Mouse (Mus musculus): ENCODE measurements around the gene Vmo1. TPM values are rescaled to one million over a fixed set of nuclear protein-coding genes. Genes with fewer than 3 reads are reported as not detected.

Vmo1 gene
- total RNA-seq, 2 experiments from 2014 or later: not detected

DNA sequence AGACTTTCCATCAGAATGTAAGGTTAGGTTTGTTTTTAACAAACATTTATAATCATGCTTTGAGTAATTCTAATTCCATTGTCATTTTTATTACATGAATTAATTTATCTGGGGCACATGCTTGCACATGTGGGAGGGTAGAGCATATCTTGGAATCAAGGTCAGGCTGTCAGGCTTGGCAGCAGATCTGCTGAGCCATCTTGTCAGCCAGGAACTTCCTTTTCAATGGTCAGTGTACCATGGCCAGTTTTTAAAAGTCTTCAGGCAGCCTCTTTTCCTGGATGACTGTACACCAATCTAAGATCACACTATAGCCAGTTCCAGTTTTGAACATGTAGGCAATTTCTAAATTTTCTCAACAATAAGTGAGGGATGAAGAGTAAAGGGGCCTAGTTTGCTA, 41.7 kb downstream of the Vmo1 start:
- DNase-seq (ENCODE audit: low spot score): no peak

DNA sequence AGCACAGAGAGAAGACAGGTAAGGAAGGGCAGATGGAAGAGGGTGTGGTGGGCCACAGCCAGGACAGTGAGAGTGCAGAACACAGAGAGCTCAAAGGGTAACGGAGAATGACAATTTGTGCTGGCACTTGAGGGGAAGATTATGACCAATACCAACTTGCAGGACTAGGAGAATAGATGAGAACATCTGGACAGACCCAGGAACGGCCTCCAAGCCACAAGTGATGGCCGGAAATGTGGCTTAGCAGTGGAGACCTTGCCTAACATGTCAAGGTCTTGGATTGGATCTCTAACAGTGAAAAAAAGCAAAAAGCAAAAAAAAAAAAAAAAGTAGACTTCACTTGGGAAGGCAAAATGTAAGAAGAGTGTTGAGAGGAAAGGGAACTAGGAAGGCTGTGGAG, 44.7 kb downstream of the Vmo1 start:
- no peak for DNase-seq (ENCODE audit: low spot score)

- DNase-seq (ENCODE audit: low spot score): no peak
Observed at GRCm38 (mm10) chr11:70467902-70468619, 46.4 kb downstream of the Vmo1 start.

- no peak for DNase-seq (ENCODE audit: low spot score)
Observed at GRCm38 (mm10) chr11:70465824-70466223, 48.6 kb downstream of the Vmo1 start.

GRCm38 (mm10) chr11:70465211-70465610, 49.2 kb downstream of the Vmo1 start:
- no peak for DNase-seq (ENCODE audit: low spot score)

- DNase-seq (ENCODE audit: low spot score): no peak
Observed at GRCm38 (mm10) chr11:70463970-70464369, 50.4 kb downstream of the Vmo1 start.

Other genes starting within 250 kb of the Vmo1 start
- not detected for gene Alox12e, start 192.0 kb downstream of the Vmo1 start, total RNA-seq (2021)
- under 1 TPM; 0.12 to 0.34 TPM for gene Alox15, start 162.6 kb downstream of the Vmo1 start, total RNA-seq (2021)
- gene Pelp1, start 104.6 kb downstream of the Vmo1 start, total RNA-seq (2021): 10 to 100 TPM; 17.9 to 19.2 TPM
- 1 to 10 TPM; 7.6 to 9.0 TPM for gene Arrb2, start 82.0 kb downstream of the Vmo1 start, total RNA-seq (2021)
- gene Med11, start 62.7 kb downstream of the Vmo1 start, total RNA-seq (2021): 1 to 10 TPM; 4.2 to 4.9 TPM
- gene Zmynd15, start 55.2 kb downstream of the Vmo1 start, total RNA-seq (2021): under 1 TPM; 0.19 to 0.25 TPM
- 1 to 10 TPM in 1 of 2 experiments, under 1 TPM in 1; 0.73 to 1.2 TPM for gene Cxcl16, start 54.6 kb downstream of the Vmo1 start, total RNA-seq (2021)
- gene Tm4sf5, start 9.4 kb downstream of the Vmo1 start, total RNA-seq (2021): not detected
- not detected for gene Gltpd2, start 4.6 kb upstream of the Vmo1 start, total RNA-seq (2021)
- gene Psmb6, start 10.8 kb upstream of the Vmo1 start, total RNA-seq (2021): 100 to 1,000 TPM; 226 to 241 TPM
- gene Gm40193, start 18.3 kb upstream of the Vmo1 start, total RNA-seq (2021): not detected
- gene Pld2, start 25.4 kb upstream of the Vmo1 start, total RNA-seq (2021): 10 to 100 TPM; 12.2 to 17.7 TPM
- gene Mink1, start 48.3 kb upstream of the Vmo1 start, total RNA-seq (2021): 10 to 100 TPM; 28.8 to 34.1 TPM
- gene 4930544D05Rik, start 101.2 kb upstream of the Vmo1 start, total RNA-seq (2021): not detected
- 10 to 100 TPM; 14.7 to 20.6 TPM for gene Chrne, start 104.6 kb upstream of the Vmo1 start, total RNA-seq (2021)
- under 1 TPM in 1 of 2 experiments, not detected in 1; 0.09 TPM for gene Gp1ba, start 124.5 kb upstream of the Vmo1 start, total RNA-seq (2021)
- gene Rnf167, start 132.6 kb upstream of the Vmo1 start, total RNA-seq (2021): 10 to 100 TPM; 35.3 to 37.2 TPM
- gene Slc25a11, start 132.9 kb upstream of the Vmo1 start, total RNA-seq (2021): 100 to 1,000 TPM; 292 to 304 TPM
- gene Pfn1, start 140.0 kb upstream of the Vmo1 start, total RNA-seq (2021): 100 to 1,000 TPM; 217 to 233 TPM
- gene Eno3, start 142.6 kb upstream of the Vmo1 start, total RNA-seq (2021): 1,000 to 10,000 TPM; 5,616 to 7,081 TPM
- 100 to 1,000 TPM in 1 of 2 experiments, 10 to 100 TPM in 1; 83.4 to 103 TPM for gene Spag7, start 154.8 kb upstream of the Vmo1 start, total RNA-seq (2021)
- gene Camta2, start 173.5 kb upstream of the Vmo1 start, total RNA-seq (2021): 10 to 100 TPM; 40.6 TPM
- gene Inca1, start 185.5 kb upstream of the Vmo1 start, total RNA-seq (2021): 1 to 10 TPM; 4.1 to 6.4 TPM
- gene Kif1c, start 185.9 kb upstream of the Vmo1 start, total RNA-seq (2021): 100 to 1,000 TPM; 587 to 632 TPM
- 10 to 100 TPM; 12.0 to 13.0 TPM for gene Zfp3, start 249.6 kb upstream of the Vmo1 start, total RNA-seq (2021)